Mouse (Mus musculus) limb, embryonic 11.5 days (tissue): ENCODE results near the gene Gsap. TPM values are rescaled to one million over a fixed set of nuclear protein-coding genes. Genes with fewer than 3 reads are reported as not detected.

Source experiments
- ATAC-seq: fragments of 200-750 bp; cut with Nextera tagmentation; 2 replicates; pipeline ENCODE4 v1.8.0; 2017; ENCODE audit warnings: low read depth; ENCODE audit not compliant: insufficient number of reproducible peaks, low FRiP score, low TSS enrichment
- DNase-seq: peaks from one replicate; pipeline ENCODE4 v3.0.0-alpha.2; 2015; ENCODE audit warnings: low spot score
- H3K27ac ChIP-seq: fragments of 300-500 bp; sonication (generic); replicated peaks from 2 replicates; pipeline ENCODE4 v1.5.1; 2014; ENCODE audit warnings: low read depth, mild to moderate bottlenecking, low read length
- H3K27me3 ChIP-seq: fragments of 300-500 bp; sonication (generic); 2 replicates; pipeline ENCODE4 v1.6.1; 2014; ENCODE audit warnings: mild to moderate bottlenecking, low read length, mixed read lengths; ENCODE audit not compliant: control insufficient read depth, insufficient read depth
- H3K36me3 ChIP-seq: fragments of 300-500 bp; sonication (generic); 2 replicates; pipeline ENCODE4 v1.6.1; 2014; ENCODE audit warnings: mild to moderate bottlenecking, low read length, moderate library complexity, mixed read lengths; ENCODE audit not compliant: control insufficient read depth, insufficient read depth
- H3K4me1 ChIP-seq: fragments of 300-500 bp; sonication (generic); 2 replicates; pipeline ENCODE4 v1.6.1; 2014; ENCODE audit warnings: low read length, mixed read lengths; ENCODE audit not compliant: control insufficient read depth, insufficient read depth
- H3K4me2 ChIP-seq: fragments of 300-500 bp; sonication (generic); 2 replicates; pipeline ENCODE4 v1.6.1; 2014; ENCODE audit warnings: low read depth, mild to moderate bottlenecking, moderate library complexity; ENCODE audit not compliant: severe bottlenecking
- H3K4me3 ChIP-seq: fragments of 300-500 bp; sonication (generic); 2 replicates; pipeline ENCODE4 v1.5.1; 2014; ENCODE audit warnings: low read depth, low read length
- H3K9ac ChIP-seq: fragments of 300-500 bp; sonication (generic); 2 replicates; pipeline ENCODE4 v1.6.1; 2014; ENCODE audit warnings: mild to moderate bottlenecking, low read length
- H3K9me3 ChIP-seq: fragments of 300-500 bp; sonication (generic); 2 replicates; pipeline ENCODE4 v1.6.1; 2016; ENCODE audit warnings: low read length; ENCODE audit not compliant: control insufficient read depth
- WGBS: fragments of 180-500 bp; shearing (Covaris S2); extraction: QIAGEN DNeasy Blood & Tissue Kit; methylation state at CpG from one replicate; pipeline ENCODE4 v1.1.7; 2014; 5-methylcytosine and 5-hydroxymethylcytosine counted together
- polyA plus RNA-seq: library from polyadenylated mRNA; unstranded; fragments of >200 nt; fragmentation: Nextera tagmentation; extraction: Ambion mirVana; gene quantifications from 2 replicates; pipeline ENCODE4 v1.2.1, GENCODE M21; 2014

The Gsap gene
- polyA plus RNA-seq, 1 experiment from 2014 or later, result 2.2 TPM

DNA sequence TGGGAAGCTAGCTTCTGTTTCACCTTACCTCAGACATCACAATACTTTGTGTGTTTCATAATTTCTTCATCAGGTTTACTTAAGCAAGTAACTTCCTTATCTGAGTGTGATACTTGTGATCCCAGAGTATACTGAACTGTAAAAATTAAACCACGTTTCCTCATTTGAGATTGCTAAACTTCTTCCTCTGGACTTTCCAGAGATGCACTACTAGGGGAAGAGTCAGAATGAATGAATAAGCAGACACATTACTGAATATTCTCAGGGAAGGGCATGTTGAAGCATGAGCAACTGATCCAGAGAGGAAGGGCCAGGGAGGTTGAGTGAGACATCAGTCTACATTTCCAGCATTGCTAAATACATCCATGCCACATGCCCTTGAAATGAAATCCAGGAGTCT lies 3.0 kb downstream of the Gsap start:
- Histone ChIP-seq H3K4me1 (no peaks in the 10 kb centered on the region), H3K4me2 (no peak overlapping the region), H3K9me3 (no peaks in the 10 kb centered on the region), H3K9ac (no peak overlapping the region), H3K36me3 (no peaks in the 10 kb centered on the region), H3K4me3 (no peak overlapping the region), H3K27ac (no peak overlapping the region), H3K27me3 (no peaks in the 10 kb centered on the region)
- DNase-seq (no peak), ATAC-seq (no peak)
- WGBS, result 79% methylated on average over 1 of the region's 1 CpGs

GRCm38 (mm10) chr5:21189460-21189859 lies 3.4 kb downstream of the Gsap start:
- no peak for DNase-seq
- ATAC-seq, result no peak
- no peak overlapping the region for H3K4me2 ChIP-seq
- no peak overlapping the region for H3K4me3 ChIP-seq
- H3K36me3 ChIP-seq, result no peaks in the 10 kb centered on the region
- H3K27me3 ChIP-seq, result no peaks in the 10 kb centered on the region
- H3K9me3 ChIP-seq, result no peaks in the 10 kb centered on the region
- no peaks in the 10 kb centered on the region for H3K4me1 ChIP-seq
- no peak overlapping the region for H3K9ac ChIP-seq
- no peak overlapping the region for H3K27ac ChIP-seq
- WGBS, result 75% methylated on average over 3 of the region's 3 CpGs

DNA sequence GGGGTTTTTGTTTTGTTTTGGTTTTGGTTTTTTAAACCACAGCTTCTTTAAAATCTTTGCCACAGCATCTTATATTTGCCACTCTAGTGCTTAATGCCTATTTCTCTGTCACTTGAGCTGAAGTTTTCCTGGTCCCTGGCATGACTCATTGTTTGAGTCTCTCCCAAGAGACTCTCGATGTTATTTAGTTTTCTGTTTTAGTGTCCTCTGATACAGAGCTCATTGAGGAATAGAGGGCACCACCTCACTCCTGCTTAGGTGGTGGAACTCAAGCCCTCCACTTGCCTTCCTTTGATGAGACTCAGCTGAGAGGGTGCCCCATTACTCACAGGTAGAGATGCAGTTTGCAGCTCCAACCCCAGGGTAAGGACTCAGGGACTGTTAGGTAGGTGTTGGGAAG lies 17.4 kb downstream of the Gsap start:
- Histone ChIP-seq H3K27me3 (no peaks in the 10 kb centered on the region), H3K4me2 (no peak overlapping the region), H3K9me3 (no peaks in the 10 kb centered on the region), H3K9ac (no peak overlapping the region), H3K27ac (no peak overlapping the region), H3K4me1 (no peaks in the 10 kb centered on the region), H3K4me3 (no peak overlapping the region), H3K36me3 (no peaks in the 10 kb centered on the region)
- WGBS, result 86% methylated on average over 1 of the region's 1 CpGs
- ATAC-seq (no peak), DNase-seq (no peak)

GRCm38 (mm10) chr5:21204157-21204556 lies 18.1 kb downstream of the Gsap start:
- H3K27ac ChIP-seq, result no peak overlapping the region
- H3K4me2 ChIP-seq, result no peak overlapping the region
- no peaks in the 10 kb centered on the region for H3K4me1 ChIP-seq
- no peaks in the 10 kb centered on the region for H3K36me3 ChIP-seq
- WGBS, result 93% methylated on average over 3 of the region's 3 CpGs
- H3K9me3 ChIP-seq, result no peaks in the 10 kb centered on the region
- H3K4me3 ChIP-seq, result no peak overlapping the region
- no peak for DNase-seq
- no peak for ATAC-seq
- no peak overlapping the region for H3K9ac ChIP-seq
- no peaks in the 10 kb centered on the region for H3K27me3 ChIP-seq

DNA sequence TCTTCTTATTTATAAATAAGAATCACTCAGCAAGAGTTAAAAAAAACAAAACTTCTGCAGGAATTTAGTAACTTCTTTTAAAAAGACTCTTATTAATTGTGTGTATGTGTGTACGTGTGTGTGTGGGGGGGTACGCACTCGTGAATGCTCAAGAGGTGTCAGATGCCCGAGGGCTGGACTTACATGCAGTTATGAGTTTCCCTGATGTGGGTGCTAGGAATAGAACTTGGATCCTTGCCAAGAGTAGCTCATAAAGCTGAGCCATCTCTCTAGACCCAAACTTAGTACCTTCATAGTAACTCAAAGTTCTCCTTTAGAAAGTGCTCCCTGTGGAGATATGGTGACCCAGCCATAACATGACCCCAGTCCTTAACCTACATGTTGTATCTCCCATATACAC lies 20.0 kb downstream of the Gsap start:
- H3K27me3 ChIP-seq, result no peaks in the 10 kb centered on the region
- H3K27ac ChIP-seq, result no peak overlapping the region
- H3K4me1 ChIP-seq, result no peaks in the 10 kb centered on the region
- H3K9me3 ChIP-seq, result no peaks in the 10 kb centered on the region
- no peaks in the 10 kb centered on the region for H3K36me3 ChIP-seq
- no peak for ATAC-seq
- DNase-seq, result no peak
- no peak overlapping the region for H3K4me2 ChIP-seq
- 82% methylated on average over 4 of the region's 4 CpGs for WGBS
- H3K9ac ChIP-seq, result no peak overlapping the region
- H3K4me3 ChIP-seq, result no peak overlapping the region

GRCm38 (mm10) chr5:21211406-21211805 lies 25.4 kb downstream of the Gsap start:
- H3K27me3 ChIP-seq, result no peaks in the 10 kb centered on the region
- 90% methylated on average over 1 of the region's 1 CpGs for WGBS
- DNase-seq (no peak), ATAC-seq (no peak)
- H3K27ac ChIP-seq, result no peak overlapping the region
- no peaks in the 10 kb centered on the region for H3K9me3 ChIP-seq
- H3K4me1 ChIP-seq, result no peaks in the 10 kb centered on the region
- H3K4me2 ChIP-seq, result no peak overlapping the region
- H3K9ac ChIP-seq, result no peak overlapping the region
- no peaks in the 10 kb centered on the region for H3K36me3 ChIP-seq
- H3K4me3 ChIP-seq, result no peak overlapping the region

DNA sequence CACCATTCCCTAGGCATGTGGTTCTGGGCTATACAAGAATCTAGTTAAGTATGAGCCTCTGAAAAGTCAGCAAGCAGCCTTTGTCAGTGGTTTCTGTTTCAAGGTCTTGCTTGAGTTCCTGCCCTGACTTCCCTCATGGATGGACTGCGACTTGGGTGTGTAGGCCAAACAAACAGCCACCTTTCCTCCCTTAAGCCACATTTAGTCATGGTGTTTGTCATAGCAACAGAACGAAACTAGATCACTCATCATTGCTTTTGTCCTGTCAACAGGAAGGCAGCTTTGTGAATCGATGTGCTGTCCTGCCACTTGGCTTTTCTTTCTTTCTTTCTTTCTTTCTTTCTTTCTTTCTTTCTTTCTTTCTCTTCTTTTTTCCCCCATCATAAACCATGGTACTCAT lies 26.9 kb downstream of the Gsap start:
- Histone ChIP-seq H3K27ac (no peak overlapping the region), H3K36me3 (no peaks in the 10 kb centered on the region), H3K9me3 (no peaks in the 10 kb centered on the region), H3K4me2 (no peak overlapping the region), H3K4me1 (no peaks in the 10 kb centered on the region), H3K4me3 (no peak overlapping the region), H3K9ac (no peak overlapping the region), H3K27me3 (no peaks in the 10 kb centered on the region)
- 92% methylated on average over 3 of the region's 3 CpGs for WGBS
- no peak for DNase-seq
- no peak for ATAC-seq

- ATAC-seq, result no peak
- no peaks in the 10 kb centered on the region for H3K27me3 ChIP-seq
- WGBS, result 86% methylated on average over 5 of the region's 5 CpGs
- no peak overlapping the region for H3K4me3 ChIP-seq
- no peaks in the 10 kb centered on the region for H3K9me3 ChIP-seq
- no peak overlapping the region for H3K4me2 ChIP-seq
- no peak for DNase-seq
- H3K9ac ChIP-seq, result no peak overlapping the region
- H3K27ac ChIP-seq, result no peak overlapping the region
- no peaks in the 10 kb centered on the region for H3K36me3 ChIP-seq
- H3K4me1 ChIP-seq, result no peaks in the 10 kb centered on the region
These were observed 27.7 kb downstream of the Gsap start for GRCm38 (mm10) chr5:21213801-21214200.

- ATAC-seq (no peak), DNase-seq (no peak)
- Histone ChIP-seq H3K36me3 (no peaks in the 10 kb centered on the region), H3K4me2 (no peak overlapping the region), H3K9me3 (no peaks in the 10 kb centered on the region), H3K4me1 (no peaks in the 10 kb centered on the region), H3K27ac (no peak overlapping the region), H3K4me3 (no peak overlapping the region), H3K27me3 (no peaks in the 10 kb centered on the region), H3K9ac (no peak overlapping the region)
- WGBS, result 86% methylated on average over 14 of the region's 14 CpGs
These were observed 31.6 kb downstream of the Gsap start for GRCm38 (mm10) chr5:21217453-21218294.
